Mouse (Mus musculus) cerebellum, adult 2 months (tissue): Measurements from ENCODE around the gene Hhat.

Experiments
- CTCF ChIP-seq: fragments of 200-500 bp; IDR thresholded peaks from 2 replicates; pipeline ENCODE4 v1.5.1; 2011; ENCODE audit warnings: low read depth, mild to moderate bottlenecking, control low read depth, low read length, moderate library complexity, borderline replicate concordance; ENCODE audit not compliant: insufficient read depth
- POLR2A ChIP-seq: fragments of 200-500 bp; IDR thresholded peaks from 2 replicates; pipeline ENCODE4 v1.6.1; 2011; ENCODE audit warnings: low read length, control low read depth, borderline replicate concordance; ENCODE audit not compliant: insufficient read depth

DNA sequence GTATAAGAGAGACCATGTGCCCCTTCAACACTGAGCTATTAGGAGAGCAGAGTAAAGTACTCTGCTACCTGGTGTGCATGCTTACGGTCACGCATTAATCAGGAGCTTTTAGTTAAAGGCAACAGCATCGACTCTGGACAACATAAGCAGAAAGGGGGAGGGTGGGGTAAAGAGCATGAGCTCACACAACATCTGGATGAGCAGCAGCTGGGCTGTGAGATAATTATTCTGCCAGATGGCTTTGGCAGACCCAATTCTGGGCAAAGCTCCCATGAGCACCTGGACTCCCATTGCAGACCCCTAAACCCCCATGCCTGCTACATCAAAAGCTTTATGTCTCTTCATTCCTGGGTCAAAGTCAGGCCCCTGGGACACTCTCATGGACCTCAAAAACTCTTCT is 121.8 kb downstream of the Hhat start:
- no peak for TF ChIP-seq CTCF
- no peak for TF ChIP-seq POLR2A
